Mouse (Mus musculus) yolk sac, embryonic 10.5 days (tissue): Measurements from ENCODE around the gene Polh.

Experiments
- DNase-seq: peaks from one replicate; pipeline ENCODE4 v3.0.0-alpha.2; 2017; ENCODE audit warnings: low spot score

The Polh gene

GRCm38 (mm10) chr17:46168318-46168717, 34.1 kb downstream of the Polh start:
- peak; percentile 67 for DNase-seq

GRCm38 (mm10) chr17:46167014-46167413, 35.4 kb downstream of the Polh start:
- no peak for DNase-seq

DNA sequence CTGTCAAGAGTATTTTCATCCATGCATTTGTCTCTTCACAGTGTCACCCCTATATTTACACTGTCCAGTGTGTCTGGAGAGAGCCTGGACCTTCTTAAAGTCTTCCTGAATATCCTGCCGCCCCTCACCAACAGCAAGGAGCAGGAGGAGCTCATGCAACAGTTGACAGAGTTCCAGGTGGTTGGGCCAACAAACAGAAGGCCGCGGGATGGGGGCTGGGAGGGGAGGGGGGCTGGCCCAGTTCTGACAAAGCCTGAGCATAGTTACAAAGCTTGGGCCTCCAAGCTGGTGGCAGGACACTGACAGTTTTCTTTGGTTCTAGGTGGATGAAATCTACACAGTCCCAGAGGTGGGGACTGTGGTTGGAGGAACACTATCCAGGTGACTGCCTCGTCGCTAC, 36.2 kb downstream of the Polh start:
- no peak for DNase-seq

- no peak for DNase-seq
Measured at GRCm38 (mm10) chr17:46165460-46165859, 37.0 kb downstream of the Polh start.

DNA sequence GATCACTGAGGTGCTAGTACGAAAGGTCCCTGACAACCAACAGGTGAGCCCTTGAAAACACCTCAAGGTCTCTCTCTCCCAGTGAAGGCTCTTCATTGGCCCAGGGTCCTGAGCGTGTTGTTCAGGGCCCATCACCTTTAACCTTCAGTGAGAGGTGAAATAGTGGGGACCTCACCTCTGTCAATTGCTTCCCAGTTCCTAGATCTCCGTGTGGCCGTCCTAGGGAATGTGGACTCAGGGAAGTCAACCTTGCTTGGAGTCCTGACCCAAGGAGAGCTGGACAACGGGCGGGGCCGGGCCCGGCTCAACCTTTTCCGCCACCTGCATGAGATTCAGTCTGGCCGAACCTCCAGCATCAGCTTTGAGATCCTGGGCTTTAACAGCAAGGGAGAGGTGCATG, 37.7 kb downstream of the Polh start:
- no peak for DNase-seq

DNA sequence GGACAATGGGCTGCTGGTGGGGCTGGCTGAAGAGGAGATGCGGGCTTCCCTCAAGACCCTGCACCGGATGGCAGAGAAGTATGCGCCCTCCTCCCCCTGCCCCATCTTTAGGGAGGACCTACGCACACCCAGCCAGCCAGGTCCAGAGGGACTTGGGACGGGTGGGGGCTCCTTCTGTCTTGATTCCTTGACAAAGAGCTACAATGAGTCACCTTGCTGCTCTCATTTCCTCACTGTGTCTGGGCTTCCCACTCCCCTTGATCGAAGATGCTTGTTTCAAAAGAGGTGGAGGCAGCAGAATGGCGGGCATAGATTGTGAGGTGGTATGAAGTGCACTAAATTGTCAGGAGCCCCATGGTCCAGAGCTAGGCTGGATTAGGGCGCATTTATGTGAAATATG, 38.1 kb downstream of the Polh start:
- no peak for DNase-seq

GRCm38 (mm10) chr17:46162951-46163421, 39.5 kb downstream of the Polh start:
- peak; percentile 76 for DNase-seq

DNA sequence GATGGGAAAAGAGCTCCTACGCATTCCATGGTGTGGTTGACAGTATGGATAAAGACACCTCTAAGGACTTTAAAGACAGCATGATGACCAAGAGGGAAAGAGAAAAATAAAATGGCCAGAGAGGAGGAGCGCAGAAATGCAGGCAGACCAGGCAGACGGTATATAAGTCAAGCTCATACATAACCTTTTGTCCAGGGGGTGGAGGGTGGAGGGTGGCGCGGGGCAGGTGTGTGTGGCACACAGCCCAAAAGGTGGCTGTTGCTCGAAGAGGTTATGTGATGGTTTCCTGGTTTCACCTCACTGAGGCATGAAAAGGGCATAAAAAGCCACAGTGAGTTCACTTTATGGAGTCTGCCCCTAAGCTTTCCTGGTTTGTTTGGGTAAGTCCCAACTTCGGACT, 39.9 kb downstream of the Polh start:
- peak; percentile 31 for DNase-seq

DNA sequence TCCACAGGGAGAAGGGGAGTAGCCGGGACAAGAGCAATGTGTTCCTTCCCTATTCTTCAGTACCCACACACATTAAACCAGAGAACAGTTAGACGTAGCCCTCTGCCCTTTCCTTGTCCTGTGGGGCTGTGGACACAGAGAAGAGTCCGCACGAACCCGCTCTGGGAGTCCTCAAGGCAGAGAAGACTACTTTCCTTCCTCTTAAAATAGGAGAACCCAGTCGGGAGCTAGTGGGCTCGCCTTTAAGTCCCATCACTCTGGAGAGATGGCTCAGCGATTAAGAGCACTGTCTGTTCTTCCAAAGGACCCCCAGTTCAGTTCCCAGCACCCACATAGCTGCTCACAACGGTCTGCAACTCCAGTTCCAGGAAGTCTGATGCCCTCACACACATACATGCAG, 40.7 kb downstream of the Polh start:
- no peak for DNase-seq

DNA sequence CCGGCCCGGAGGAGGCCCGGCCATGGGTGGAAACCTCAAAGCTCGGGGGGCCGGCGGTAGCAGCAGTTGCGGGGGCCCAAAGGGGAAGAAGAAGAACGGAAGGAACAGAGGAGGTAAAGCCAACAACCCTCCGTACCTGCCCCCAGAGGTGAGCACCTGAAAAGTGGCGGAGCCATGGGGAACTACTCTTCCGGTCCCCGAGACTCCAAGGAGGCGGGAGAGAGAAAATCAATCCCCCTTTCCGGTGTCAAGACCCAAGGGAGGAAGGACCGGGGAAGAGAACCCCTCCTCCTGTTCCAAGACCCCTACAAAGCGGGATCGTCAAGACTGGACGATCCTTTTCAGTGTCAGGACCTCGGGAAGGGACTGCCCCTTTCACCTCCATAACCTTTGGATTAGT, 41.3 kb downstream of the Polh start:
- DNase-seq: no peak

DNA sequence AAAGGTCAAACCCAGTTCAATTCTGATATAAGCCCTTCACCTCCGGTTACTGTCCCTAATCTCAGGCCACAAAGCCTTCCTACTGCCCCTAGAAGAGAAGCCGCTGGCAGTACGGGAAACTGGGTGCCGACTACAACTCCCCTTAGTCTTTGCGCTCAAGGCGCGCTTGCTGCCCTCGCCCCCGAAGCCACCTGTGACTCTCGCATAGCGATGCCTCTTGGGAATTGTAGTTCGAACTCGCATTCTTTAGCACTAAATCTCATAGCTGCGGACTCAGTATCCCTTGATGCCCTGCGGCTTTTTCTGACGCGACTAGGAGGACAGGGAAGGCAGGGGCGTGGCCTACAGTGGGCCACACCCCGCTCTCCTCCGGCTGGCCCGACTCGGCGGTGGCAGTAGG, 41.8 kb downstream of the Polh start, which contains the start of gene Gtpbp2:
Gtpbp2 (plus strand) TSS at position 347 of the 400 bp plus-strand sequence.
- peak; percentile 97 for DNase-seq

DNA sequence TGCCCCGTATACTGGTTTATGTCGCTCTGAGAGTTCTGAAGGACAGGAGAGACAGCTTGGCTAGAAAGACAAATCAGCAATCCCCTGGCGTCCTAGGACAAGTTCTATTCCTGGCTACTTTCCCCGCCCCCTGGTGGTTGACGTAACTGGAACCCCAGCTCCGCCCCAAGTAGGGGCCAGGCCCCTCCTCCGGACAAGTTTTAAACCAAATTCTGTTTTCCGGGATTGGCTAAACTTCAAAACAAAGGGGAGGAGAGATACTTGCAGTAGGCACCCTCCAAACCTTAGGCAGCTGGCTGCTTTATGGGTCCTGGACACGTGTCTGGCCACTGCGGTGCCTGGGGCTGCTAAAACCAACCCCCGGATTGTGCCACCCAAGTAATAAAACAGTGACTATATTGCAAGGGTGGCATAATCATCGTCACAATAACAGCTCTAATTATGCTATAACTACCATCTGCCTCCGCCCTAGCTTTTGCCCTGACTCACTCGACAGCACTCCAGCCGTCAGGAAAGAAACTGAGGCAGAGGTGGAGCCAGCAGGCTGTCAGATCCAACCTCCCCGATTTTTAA, 42.3 kb downstream of the Polh start:
- peak; percentile 94 for DNase-seq

DNA sequence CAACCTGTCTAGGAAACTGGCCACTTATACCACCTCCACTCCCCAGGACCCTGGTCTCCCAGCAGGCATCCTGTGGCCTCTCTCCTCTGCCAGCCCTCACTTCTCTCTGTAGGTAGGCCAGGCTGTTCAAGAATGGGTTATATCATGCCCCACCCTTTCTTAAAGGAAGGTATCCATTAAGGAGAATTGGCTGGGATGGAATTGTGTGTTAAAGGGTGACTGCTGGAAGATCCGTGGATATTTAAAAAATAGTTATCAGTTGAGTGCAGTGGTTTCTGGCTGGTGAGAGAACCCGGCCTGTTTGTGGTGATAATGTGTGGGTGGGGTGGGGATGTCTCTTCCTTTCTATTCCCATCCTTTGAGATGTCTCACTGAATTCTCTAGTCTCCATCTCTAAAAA, 43.2 kb downstream of the Polh start:
- DNase-seq: peak; percentile 36

DNA sequence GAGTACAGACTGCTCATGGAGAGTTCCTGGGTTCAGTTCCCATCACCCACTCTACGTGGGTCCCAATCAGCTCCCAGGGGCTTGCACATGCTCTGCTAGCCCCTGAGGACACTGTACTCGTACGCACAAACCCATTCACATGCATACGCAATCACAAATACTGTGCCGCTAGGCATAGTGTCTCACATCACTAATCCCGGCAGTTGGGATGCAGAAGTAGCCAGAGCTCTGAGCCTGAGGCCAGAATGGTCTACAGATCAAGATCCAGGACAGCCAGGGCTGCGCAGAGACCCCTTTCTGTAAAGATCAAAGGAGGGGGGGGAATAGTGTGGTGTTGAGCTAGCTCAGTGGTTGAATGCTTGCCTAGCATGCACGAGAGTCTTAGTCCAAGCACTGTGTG, 45.3 kb downstream of the Polh start:
- no peak for DNase-seq

- DNase-seq: no peak
Measured at GRCm38 (mm10) chr17:46156680-46157079, 45.8 kb downstream of the Polh start.

GRCm38 (mm10) chr17:46154336-46154735, 48.1 kb downstream of the Polh start:
- DNase-seq: no peak

- peak; percentile 92 for DNase-seq
Measured at GRCm38 (mm10) chr17:46152847-46153782, 49.3 kb downstream of the Polh start, which contains the start of gene Mad2l1bp. TSS of gene Mad2l1bp (minus strand) at chr17:46153553.

DNA sequence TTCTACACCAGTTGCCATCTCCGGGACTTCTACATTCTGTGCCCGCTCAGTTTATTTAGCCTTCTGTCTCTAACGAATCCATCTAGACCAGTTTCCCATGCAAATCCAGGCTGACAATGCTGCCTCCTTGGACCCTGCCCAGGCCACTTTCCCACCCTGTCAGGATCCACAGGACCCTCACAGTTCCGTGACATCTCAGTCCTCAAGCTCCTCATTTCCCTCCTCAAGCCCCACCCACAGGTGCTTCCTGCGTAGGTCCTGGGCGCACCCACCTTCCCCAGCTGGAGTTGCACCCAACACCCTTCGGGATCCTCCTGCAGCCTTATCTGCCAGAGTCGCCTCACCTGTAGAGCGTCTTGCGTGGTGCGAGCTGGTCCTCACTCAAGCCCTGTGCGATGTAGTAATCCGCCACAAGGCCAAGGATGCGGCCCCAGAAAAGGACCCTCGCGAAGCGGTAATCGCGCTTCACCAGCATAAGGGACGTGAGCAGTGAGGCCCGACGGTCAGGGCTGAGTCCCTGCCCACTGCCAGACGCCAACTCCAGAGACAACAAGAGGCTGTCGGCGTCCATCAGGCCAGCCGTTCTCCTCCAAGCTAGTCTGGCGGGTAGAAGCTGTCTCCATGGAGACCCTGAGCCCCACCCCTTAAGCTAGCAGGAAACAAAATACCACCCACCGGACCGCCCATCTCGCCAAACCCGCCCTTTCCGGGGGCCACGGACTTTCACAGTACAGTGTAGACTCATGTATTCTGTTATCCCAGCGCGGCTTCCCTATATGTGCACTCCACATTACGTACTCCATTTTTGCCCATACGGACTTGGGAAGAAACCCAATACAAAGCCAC, 58.6 kb downstream of the Polh start, which contains the start of gene Rsph9:
Rsph9 (minus strand) TSS at position 639 of the 846 bp plus-strand sequence.
- DNase-seq: peak; percentile 86

- no peak for DNase-seq
Measured at GRCm38 (mm10) chr17:46139872-46140271, 62.6 kb downstream of the Polh start.

GRCm38 (mm10) chr17:46138563-46139236, 63.7 kb downstream of the Polh start:
- DNase-seq: no peak

- DNase-seq: no peak
Measured at GRCm38 (mm10) chr17:46132862-46133261, 69.6 kb downstream of the Polh start.
